Mouse (Mus musculus): Measurements from ENCODE around the gene Nlgn2. TPM values are rescaled to one million over a fixed set of nuclear protein-coding genes. Genes with fewer than 3 reads are reported as not detected.

Nlgn2 gene
- polyA plus RNA-seq, 1 experiment from 2014 or later, result 2.7 TPM

- DNase-seq (ENCODE audit: low spot score), result peak; percentile 87
- 2% methylated on average over 36 of the region's 36 CpGs for WGBS
- Histone ChIP-seq H3K27me3 (ENCODE audit: control insufficient read depth, insufficient read depth, low read length) (no peaks in the 10 kb centered on the region), H3K27ac (replicated peaks) (peak overlapping the region; percentile 24), H3K4me1 (replicated peaks; ENCODE audit: control insufficient read depth, insufficient read depth) (peaks cover 4% of the 10 kb centered on the region), H3K9ac (ENCODE audit: low read length) (peak overlapping the region; percentile 61), H3K4me2 (replicated peaks; ENCODE audit: low read depth) (peak overlapping the region; percentile 73), H3K4me3 (ENCODE audit: low read depth, low read length) (peak overlapping the region; percentile 44), H3K36me3 (ENCODE audit: control insufficient read depth, insufficient read depth, low read length) (no peaks in the 10 kb centered on the region), H3K9me3 (ENCODE audit: control insufficient read depth, low read length) (no peaks in the 10 kb centered on the region)
- TF ChIP-seq EP300 (optimal IDR thresholded peaks at IDR 0.05) (no peak), CTCF (IDR thresholded peaks at IDR 0.05; ENCODE audit: low read depth) (no peak)
- ATAC-seq (ENCODE audit: low FRiP score, low TSS enrichment), result peak; percentile 19
Measured at GRCm38 (mm10) chr11:69800392-69801197, 37.0 kb downstream of the Nlgn2 start.

GRCm38 (mm10) chr11:69800138-69800391 is 37.5 kb downstream of the Nlgn2 start:
- Histone ChIP-seq H3K4me1 (replicated peaks; ENCODE audit: control insufficient read depth, insufficient read depth) (peaks cover 4% of the 10 kb centered on the region), H3K4me2 (replicated peaks; ENCODE audit: low read depth) (peak overlapping the region; percentile 73), H3K36me3 (ENCODE audit: control insufficient read depth, insufficient read depth, low read length) (no peaks in the 10 kb centered on the region), H3K4me3 (ENCODE audit: low read depth, low read length) (peak overlapping the region; percentile 44; the same call in 1 of the 2 replicates), H3K9ac (ENCODE audit: low read length) (no peak overlapping the region), H3K9me3 (ENCODE audit: control insufficient read depth, low read length) (no peaks in the 10 kb centered on the region), H3K27me3 (ENCODE audit: control insufficient read depth, insufficient read depth, low read length) (no peaks in the 10 kb centered on the region), H3K27ac (replicated peaks) (peak overlapping the region; percentile 24)
- ATAC-seq (ENCODE audit: low FRiP score, low TSS enrichment), result no peak
- peak; percentile 31 for DNase-seq (ENCODE audit: low spot score)
- WGBS, result 16% methylated on average over 11 of the region's 11 CpGs
- TF ChIP-seq CTCF (IDR thresholded peaks at IDR 0.05; ENCODE audit: low read depth) (no peak), EP300 (optimal IDR thresholded peaks at IDR 0.05) (no peak)

GRCm38 (mm10) chr11:69799394-69800137 is 38.0 kb downstream of the Nlgn2 start:
- 0 out of 2 replicates have a peak overlapping the region, but pooled peaks have one; percentile 73 for H3K4me2 ChIP-seq (replicated peaks; ENCODE audit: low read depth)
- H3K4me3 ChIP-seq (ENCODE audit: low read depth, low read length), result no peak overlapping the region
- ATAC-seq (ENCODE audit: low FRiP score, low TSS enrichment), result no peak
- H3K27ac ChIP-seq (replicated peaks), result no peak overlapping the region
- H3K27me3 ChIP-seq (ENCODE audit: control insufficient read depth, insufficient read depth, low read length), result no peaks in the 10 kb centered on the region
- H3K9me3 ChIP-seq (ENCODE audit: control insufficient read depth, low read length), result no peaks in the 10 kb centered on the region
- H3K36me3 ChIP-seq (ENCODE audit: control insufficient read depth, insufficient read depth, low read length), result no peaks in the 10 kb centered on the region
- peaks cover 4% of the 10 kb centered on the region for H3K4me1 ChIP-seq (replicated peaks; ENCODE audit: control insufficient read depth, insufficient read depth)
- WGBS, result 48% methylated on average over 12 of the region's 12 CpGs
- DNase-seq (ENCODE audit: low spot score), result no peak
- H3K9ac ChIP-seq (ENCODE audit: low read length), result no peak overlapping the region
- TF ChIP-seq CTCF (IDR thresholded peaks at IDR 0.05; ENCODE audit: low read depth) (0 out of 2 replicates have a peak, but pooled peaks have one; percentile 8), EP300 (optimal IDR thresholded peaks at IDR 0.05) (no peak)

- Histone ChIP-seq H3K4me3 (ENCODE audit: low read depth, low read length) (no peak overlapping the region), H3K4me1 (replicated peaks; ENCODE audit: control insufficient read depth, insufficient read depth) (peaks cover 4% of the 10 kb centered on the region), H3K4me2 (replicated peaks; ENCODE audit: low read depth) (no peak overlapping the region), H3K9me3 (ENCODE audit: control insufficient read depth, low read length) (no peaks in the 10 kb centered on the region), H3K9ac (ENCODE audit: low read length) (no peak overlapping the region), H3K36me3 (ENCODE audit: control insufficient read depth, insufficient read depth, low read length) (no peaks in the 10 kb centered on the region), H3K27me3 (ENCODE audit: control insufficient read depth, insufficient read depth, low read length) (no peaks in the 10 kb centered on the region), H3K27ac (replicated peaks) (no peak overlapping the region)
- WGBS, result 65% methylated on average over 7 of the region's 7 CpGs
- TF ChIP-seq EP300 (optimal IDR thresholded peaks at IDR 0.05), result no peak
- no peak for TF ChIP-seq CTCF (IDR thresholded peaks at IDR 0.05; ENCODE audit: low read depth)
- ATAC-seq (ENCODE audit: low FRiP score, low TSS enrichment) (no peak), DNase-seq (ENCODE audit: low spot score) (no peak)
Measured at GRCm38 (mm10) chr11:69797924-69798323, 39.7 kb downstream of the Nlgn2 start.

GRCm38 (mm10) chr11:69795983-69796435 is 41.6 kb downstream of the Nlgn2 start:
- Histone ChIP-seq H3K36me3 (ENCODE audit: control insufficient read depth, insufficient read depth, low read length) (no peaks in the 10 kb centered on the region), H3K27me3 (ENCODE audit: control insufficient read depth, insufficient read depth, low read length) (no peaks in the 10 kb centered on the region), H3K9ac (ENCODE audit: low read length) (peak overlapping the region; percentile 61; the same call in 1 of the 2 replicates), H3K9me3 (ENCODE audit: control insufficient read depth, low read length) (no peaks in the 10 kb centered on the region), H3K4me2 (replicated peaks; ENCODE audit: low read depth) (peak overlapping the region; percentile 95), H3K4me3 (ENCODE audit: low read depth, low read length) (peak overlapping the region; percentile 51), H3K4me1 (replicated peaks; ENCODE audit: control insufficient read depth, insufficient read depth) (peaks cover under 1% of the 10 kb centered on the region; the same call in 1 of the 2 replicates), H3K27ac (replicated peaks) (no peak overlapping the region)
- WGBS, result 4% methylated on average over 13 of the region's 13 CpGs
- DNase-seq (ENCODE audit: low spot score) (no peak), ATAC-seq (ENCODE audit: low FRiP score, low TSS enrichment) (no peak)
- no peak for TF ChIP-seq CTCF (IDR thresholded peaks at IDR 0.05; ENCODE audit: low read depth)
- TF ChIP-seq EP300 (optimal IDR thresholded peaks at IDR 0.05), result no peak
